Mouse (Mus musculus) cerebellum, adult 11-12 months (tissue): Measurements from ENCODE around the gene Msi2.

Experiments used
- DNase-seq: peaks from one replicate; pipeline ENCODE4 v3.0.0; 2022

The Msi2 gene

DNA sequence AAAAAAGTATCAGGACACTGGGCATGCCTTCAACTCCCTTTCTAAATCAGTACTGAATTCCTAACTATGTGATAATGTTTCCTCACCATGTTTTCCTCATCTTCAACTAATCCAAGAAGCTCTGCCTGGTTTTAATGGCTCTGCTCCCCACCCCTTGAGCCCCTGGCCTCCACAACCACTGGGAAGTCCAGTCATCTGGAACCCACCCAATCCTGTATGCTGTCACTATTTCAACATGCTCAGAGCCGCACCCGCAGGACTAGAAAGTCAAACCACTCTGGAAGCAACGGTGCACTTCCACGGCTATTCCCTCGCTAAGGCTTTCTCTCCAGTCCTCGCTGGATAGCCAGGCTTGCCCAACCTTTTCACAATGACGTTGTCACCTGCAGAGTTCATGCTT lies 106.2 kb downstream of the Msi2 start:
- no peak for DNase-seq

DNA sequence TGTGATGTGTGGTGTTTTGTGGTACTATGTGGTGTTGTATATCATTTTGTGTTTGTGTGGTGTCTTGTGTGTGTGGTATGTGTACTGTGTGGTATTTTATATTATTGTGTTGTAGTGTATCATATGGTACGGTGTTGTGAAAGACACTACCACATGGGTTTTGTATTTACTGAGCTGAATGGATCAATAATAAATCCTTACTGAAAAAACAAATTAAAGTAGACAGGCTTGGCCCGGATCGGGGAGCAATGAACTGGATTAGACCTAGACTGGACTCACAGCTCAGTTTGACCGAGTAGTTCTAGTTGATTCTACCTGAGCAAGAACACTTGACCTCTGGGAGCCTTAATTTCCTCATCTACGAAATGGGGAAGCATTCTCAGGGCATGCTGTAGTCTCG lies 107.5 kb downstream of the Msi2 start:
- no peak for DNase-seq

DNA sequence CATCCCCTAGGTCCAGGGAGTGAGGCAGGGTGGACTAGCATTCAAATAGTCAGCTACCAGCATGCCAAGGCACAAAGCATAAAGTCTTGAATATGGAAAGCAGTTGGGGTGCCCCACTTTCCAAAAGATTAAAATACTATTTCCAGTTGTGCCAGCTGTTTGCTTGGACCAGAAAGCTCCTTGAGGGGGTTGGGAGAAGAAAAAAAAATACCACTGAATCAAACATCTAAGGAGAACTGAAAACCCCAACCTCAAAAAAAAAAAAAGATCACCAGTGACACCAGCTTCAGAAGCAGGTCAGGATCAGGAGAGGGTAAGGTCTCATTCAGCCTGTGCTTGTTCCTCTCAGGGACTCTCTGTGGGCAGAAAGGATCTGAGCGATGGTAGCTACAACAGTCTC lies 108.2 kb downstream of the Msi2 start:
- no peak for DNase-seq

DNA sequence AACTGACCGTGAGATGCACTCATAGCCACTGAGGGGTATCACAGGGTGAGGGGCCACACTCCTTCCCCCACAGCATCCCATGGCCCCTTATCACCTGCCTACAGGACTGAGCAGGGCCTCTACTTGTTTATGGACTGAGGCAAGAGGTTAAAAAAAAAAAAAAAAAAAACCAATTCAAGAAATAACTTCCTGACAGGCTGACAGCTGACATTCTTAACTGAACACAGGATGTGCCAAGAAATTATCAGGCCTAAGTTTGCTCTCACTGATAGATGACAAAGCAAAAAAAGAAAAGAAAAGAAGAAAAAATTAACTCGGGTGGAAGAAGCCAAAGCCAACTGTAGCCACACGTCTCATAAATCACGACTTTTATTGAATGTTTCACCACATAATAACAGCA lies 109.7 kb downstream of the Msi2 start:
- no peak for DNase-seq

DNA sequence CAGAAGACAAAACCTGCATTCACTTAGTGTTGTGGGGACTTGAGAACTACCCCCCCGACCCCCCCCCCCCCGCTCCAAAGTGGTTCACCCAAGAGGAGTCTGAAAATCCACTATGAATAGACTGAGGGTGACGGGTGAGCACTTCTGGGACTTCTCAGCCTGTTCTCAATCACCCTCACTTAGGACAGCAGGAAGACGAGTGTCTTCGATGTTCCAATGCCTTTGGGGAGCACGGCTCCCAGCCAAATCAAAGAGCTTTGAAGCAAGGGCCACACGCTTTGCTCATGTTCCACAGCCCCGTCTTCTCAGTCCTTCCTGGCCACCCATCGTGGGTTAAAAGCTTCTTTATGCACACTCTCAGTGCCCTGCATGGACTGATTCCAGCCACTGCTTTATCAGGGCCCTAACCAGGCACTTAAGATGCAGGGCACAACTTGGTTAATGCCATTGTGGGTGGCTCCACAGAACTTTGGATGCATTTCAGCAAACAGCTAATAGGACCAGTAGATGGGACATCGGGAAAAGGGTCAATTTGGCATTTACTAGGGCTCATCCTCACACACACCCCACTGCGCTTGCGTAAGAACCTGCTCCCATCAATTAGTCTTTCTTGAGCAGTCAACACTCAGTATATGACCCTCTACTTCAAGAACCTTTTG lies 110.5 kb downstream of the Msi2 start:
- DNase-seq: peak; percentile 45

DNA sequence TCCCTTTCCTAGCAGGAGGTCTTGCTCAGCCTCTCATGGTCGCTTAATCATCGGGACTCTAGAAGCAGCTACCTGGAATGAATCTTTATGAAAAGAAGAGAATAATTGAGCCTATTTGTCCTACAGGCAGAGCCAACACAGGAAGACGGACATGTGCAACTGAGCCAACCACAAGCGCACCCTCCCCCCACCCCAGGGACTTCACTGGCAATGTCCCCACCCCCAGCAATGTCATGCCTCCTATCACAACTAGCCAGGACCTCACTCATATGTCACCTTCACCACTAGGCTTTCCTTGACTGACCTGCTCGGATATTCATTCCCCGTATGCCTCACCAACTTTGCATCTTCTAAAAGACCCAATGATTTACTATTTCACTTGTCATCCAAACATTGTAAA lies 112.5 kb downstream of the Msi2 start:
- no peak for DNase-seq

DNA sequence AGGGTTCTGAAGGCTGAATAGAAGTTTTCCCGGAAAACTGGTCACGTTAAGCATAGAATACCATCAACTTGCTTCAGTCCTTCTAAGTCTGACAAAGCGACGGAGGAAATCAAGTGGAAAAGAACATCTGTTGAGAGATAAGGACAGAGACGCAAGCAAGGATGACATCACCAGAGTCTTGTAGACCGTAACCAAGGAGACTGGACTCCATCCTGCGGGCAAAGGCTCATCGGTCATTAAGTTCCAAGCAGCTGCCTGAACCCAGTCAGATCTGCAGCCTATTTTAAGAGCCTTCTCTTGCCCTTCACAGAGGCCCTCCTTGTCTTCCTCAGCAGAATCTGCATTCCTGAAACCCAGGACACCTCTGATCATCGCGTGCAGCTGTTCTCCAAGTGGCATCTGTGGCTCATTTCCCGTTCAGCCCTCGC lies 113.2 kb downstream of the Msi2 start:
- DNase-seq: no peak

DNA sequence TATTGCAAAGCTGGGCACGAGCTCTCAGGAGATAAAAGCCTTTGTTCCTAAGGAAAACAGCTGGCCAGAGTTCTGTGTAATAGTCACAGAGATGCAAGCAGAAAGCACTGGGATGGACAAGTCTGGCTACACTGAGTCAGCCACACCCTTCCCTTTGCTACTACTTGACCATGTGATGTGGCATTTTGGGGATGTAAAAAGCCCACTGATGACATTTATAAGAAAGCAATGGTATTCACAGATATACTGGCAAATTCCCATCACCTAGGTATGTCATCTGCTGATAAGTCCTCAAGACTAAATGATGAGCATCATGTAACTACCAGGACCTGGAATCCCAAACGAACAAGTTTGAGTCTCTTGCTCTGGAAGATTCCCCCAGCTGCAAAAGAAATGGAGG lies 113.7 kb downstream of the Msi2 start:
- DNase-seq: no peak

DNA sequence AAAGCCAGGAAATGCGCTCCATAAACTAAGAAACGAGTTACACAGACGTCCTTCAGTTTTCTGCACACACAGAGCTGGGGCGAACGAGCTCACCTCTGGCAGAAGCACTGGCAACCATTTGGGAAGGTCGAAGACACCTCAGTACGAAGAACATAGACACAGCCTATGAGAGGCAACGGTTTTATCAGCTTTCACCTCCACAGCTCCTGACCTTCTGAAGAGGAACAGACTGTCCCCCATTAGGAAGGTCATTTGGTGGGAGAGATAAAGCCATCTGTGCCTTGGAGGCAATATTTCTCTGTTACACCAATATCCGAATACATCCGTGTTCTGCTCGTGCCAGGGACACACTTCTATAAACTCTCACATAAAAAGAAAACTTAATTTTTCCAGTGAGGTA lies 114.9 kb downstream of the Msi2 start:
- no peak for DNase-seq

DNA sequence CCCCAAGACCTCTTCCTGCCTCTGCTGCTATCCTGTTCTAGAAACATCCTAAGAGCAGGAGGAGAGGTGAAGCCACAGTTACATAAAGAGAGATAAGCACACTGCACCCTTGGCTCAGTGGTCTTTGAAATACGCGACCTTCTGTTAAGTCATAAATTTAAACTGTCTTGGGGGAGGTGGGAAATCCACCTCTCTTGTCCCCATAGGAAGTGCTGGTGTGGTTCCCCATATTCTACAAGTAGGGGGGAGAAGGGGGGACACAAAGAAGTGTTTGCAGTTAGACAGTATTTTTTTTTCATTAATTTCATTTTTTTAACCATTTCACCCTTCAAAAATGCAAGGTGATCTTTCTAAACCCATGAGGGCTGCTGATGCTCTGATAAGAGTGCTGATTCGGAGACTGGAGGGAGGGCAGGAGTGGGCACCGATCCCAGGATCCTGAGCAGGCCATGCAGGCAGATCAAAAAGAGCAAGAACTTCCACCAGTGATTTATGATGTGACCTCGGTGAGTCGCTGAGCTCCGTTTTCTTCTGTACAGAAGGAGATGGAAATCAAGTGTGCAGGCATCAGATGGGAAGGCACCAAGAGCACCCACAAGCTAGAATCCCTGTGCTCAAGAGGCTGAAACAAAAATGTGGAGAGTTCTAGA lies 115.7 kb downstream of the Msi2 start:
- DNase-seq: no peak

DNA sequence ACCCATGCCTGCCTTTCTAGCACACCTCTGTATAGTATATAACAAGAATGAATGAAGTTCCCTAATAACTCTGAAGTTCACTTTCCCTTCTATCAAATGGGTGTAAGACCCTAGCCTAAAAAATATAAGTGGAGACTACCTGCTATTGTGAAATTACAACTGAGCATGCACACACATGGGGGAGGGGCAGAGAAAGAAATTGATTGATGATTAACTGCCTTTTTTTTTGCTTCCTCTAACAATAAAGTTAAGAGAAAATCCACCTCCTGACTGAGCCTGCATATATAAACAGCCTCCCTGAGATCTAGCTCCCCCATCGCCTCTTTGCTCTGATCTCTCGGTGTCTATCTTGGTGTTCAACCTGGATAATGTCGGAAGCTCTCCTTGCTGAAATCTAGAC lies 118.1 kb downstream of the Msi2 start:
- DNase-seq: no peak

DNA sequence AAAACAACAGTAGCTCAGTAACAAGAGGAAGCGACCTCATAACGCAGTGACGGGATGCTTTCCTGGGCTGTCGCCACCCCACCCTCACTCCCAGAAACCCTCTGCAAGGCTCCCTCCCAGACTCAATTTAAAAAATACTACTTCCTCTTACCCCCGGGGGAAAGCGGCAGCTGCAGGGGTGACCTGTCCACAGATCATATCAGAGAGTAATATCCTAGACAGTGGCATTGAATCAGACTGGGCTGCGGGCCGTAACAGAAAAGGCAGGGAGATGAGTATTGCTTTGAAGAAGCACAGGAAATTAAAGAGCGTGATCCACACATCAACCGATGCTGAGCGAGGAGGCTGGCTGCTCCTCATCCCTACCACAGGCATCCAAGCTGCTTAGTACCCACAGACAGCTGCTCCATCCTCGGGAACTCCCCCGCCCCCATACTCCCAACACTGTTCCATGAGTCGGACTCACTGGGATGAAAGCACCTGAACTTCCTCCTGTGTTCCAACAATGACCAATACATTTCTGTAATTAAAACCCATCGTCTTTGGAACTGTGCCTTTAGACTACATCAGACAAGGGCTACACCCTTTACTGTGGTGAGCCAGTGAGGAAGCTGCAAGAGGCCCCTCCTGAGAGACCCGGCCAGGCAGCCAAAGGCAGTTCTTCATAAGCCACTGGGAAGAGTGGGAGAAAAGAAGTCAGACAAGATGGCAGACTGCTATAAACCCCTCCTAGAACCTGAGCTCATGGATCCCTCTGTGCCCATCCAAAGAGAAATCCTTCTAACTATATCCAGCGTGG lies 118.8 kb downstream of the Msi2 start:
- DNase-seq: peak; percentile 56

DNA sequence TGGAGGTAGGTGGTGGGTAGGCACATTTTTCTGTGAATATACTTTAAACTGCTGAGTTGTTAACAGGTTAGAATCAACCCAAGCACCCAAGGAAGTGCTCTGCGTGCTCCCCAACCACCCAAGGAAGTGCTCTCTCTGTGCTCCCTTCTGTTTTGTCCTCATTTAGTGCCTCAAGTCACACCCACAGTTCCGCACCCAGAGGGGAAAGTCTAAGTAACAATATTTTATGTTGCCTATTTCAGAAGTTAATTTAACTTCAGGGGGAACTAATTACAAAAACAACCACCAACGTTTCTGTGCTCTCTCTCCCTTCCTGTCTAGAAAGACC lies 119.5 kb downstream of the Msi2 start:
- no peak for DNase-seq

DNA sequence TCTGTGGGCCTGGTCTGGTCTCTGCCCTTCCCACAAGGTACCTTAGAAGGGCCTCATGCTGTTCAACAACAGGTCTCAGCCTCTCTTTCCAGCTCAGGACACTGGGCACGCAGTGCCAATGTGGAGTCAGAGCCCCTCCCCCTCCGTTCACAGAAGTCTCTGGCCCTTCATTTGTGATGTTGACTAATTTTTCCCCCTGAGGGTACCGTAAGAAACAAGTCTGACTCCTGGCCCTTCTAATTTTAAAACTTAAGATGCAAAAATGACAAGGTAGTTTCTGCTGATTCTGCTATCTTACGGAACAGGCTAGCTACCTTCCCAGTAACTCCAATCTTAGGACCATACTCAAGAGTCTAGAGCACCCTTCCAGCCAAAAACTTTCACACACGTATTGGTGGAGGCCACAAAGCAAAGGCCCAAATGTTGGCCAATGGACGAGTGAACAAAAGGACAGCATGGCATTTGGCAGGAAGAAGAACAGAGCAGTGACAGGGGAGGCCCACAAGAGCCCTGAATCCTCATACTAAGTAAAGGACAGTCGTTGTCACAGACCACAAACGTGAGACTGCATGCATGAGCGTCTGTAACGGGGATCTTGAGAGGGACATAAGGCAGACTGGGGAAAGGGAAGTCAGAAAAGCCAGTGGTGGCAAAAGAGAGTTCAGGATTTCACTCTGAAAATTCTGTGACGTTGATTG lies 120.0 kb downstream of the Msi2 start:
- no peak for DNase-seq

DNA sequence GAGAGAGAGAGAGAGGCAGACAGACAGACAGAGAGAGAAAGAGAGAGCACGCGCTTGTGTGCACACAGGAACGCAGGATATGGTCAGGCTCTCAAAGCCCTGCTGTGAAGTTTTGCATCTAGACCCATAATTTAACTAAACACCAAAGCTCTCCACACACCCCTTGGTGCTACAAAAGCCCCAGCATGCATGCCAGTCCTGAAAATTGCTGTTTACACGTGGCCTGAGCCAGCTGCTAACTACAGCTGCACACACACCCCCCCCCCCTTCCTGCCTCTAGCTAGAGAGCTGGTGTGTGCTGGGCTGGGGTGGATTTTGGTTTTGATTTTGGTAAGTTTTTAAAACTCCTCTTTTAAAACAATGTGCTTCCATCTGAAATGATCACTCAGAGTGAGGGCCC lies 122.7 kb downstream of the Msi2 start:
- no peak for DNase-seq

DNA sequence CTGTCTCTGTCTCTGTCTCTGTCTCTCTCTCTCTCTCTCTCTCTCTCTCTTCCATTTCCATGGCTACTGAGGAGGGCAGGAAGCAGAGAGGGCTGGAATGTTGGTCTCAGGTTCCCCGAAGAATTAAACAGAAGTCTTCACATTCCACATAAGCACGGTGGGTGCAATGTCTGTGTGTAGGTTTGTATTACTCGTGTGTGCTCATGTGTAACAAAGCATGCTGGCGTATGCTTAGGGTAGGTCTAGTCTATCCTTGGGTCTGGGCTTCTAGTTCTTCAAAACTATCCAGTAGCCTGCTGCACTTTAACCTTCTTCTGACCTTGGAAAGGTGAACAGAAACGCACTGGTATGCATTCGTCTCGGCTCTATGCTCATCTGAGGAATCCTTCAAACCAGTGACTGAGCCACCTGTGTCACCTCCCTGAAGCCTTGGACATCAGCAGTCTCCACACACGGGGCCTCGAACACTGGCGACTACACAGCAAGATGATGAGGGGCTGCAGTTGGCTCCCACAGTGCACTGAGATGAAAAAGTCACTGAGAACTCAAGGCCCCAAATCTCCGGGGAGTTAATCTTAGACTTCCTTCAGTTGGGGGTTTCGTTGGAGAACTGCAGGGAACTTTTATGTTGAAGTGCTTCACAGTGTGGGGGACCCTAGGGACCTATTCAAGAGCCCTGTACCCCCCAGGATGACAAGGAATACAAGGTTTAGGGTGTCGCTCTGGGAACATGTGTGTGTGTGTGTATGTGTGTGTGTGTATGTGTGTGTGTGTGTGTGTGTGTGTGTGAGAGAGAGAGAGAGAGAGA lies 123.3 kb downstream of the Msi2 start:
- no peak for DNase-seq

DNA sequence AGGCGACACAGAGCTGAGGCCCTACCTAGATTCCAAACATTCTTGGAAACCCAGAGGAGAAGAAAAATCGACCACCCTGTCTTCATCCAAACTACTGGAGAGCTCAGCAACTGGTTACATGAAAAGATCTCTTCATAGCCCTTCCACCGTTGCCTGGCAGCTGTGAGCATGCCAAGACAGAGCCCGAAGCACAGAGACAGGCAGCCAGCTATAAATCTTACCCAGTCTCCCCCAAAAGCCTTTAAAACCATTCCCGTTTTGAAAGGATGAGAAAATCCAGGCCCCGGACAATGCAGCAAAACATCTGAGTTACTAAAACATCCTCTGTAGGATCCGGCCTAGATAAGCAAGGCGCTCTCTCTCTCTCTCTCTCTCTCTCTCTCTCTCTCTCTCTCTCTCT lies 124.3 kb downstream of the Msi2 start:
- no peak for DNase-seq

DNA sequence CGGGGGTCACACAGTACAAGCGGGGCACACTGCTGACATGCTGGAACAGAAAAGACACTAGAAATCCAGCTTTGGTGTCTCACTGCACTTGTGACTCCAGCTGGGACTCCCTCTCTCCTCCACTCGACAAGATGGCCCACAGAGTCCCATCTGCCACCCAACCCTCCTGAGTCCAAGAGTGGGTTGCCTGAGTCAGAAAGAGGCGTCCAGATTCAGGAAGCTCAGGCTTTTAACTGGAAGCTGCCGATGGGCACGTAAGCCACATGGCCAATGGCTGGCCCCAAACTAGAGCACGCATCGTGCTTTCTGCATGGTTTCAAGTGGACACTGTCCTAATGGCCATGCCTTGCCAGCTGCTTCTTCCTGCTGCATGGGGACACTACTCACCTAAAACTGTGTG lies 126.2 kb downstream of the Msi2 start:
- DNase-seq: peak; percentile 74

DNA sequence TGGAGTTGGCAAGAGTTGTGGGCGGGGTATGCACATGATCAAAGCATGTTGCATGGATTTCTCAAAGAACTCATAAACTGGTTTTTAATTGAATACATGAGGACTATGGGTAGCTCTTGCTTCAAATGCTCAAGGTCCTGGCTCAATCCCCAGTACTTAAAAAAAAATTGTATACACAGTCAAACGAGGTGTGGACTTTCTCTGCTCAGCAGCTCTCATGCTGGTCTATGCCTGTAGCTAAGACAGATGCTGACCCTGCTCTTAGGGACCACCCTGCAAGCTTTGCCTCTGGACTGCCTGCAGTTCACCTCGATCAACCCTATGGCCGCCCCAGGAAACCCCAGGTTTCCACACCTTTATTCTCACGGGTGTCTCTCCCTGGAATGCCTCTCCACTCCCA lies 127.7 kb downstream of the Msi2 start:
- no peak for DNase-seq

DNA sequence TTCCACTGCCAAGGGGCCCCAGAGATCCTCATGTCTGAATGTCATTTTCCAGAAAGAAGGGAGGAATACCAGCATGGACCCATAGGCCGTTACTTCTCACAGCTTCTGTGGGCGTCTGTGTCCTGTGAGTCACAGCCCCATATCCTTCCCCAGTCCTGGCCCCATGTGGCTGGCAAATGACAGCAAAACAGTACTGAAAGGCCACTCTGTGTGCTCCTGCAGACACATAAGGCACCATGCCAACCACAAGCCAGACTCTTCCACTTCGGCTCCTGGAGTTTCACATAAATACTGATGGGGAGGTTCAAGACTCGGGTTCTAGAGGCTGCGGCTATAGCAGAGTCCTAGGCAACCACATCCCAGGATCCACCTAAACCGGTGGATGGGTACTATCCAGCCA lies 128.7 kb downstream of the Msi2 start:
- peak; percentile 58 for DNase-seq

DNA sequence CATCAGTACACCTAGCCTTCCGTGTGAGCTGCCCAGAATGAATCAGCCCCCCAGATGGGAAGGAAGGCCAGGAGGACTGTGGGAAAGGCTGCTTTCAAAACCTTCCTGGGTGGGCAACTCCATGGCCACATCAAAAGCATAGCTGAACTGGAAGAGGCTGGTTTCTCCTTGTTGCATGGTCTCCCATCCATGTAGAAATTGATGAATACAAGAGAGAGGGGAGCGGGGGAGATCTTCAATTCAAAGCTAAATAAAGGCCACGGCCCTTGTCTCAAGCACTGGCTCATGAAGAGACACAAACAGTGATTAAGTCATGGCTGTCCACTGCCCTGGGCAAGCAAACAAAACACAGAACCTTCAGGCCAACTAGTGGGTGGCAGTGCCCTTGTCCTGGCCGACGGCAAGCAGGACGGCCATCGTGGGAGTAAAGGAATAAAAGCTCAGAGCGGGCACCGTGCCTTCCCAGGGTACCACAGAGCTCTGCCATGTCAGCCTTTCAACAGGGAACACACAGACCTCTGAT lies 129.6 kb downstream of the Msi2 start:
- no peak for DNase-seq

DNA sequence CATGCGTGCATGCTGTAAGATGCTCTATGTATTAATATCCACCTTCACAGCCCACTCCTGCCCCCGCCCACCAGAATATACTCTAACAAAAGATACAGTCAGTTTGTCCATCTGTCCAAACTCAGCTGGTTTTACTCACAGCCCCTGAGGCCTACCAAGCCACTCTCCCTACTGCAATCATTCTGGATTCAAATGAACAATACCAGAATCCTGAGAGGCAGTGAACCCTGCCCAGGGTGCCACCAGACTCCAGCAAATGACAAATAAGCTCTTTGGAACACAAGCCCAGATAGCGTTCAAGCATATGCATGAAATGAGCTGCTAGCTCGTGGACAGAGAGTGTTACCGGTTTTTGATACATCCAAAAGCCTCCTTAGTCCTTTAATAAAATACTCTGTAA lies 130.6 kb downstream of the Msi2 start:
- no peak for DNase-seq

DNA sequence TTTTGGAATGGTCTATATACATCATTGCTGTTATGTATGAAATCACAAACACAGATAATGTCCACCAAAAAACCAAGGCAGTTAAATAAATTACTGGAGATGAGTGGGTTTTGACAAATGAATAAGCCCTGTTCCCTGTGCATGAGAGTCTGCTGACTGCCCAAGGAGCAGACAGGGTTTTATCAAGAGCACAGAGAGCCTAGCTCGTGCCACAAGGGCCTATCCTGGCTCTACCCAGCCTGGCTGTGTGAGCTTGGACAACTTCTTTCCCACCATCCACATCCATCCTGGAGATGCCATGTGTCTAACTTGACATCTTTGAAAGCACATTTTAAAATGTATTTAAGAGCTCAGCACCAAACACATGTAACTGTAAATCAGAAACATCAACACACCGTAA lies 132.4 kb downstream of the Msi2 start:
- no peak for DNase-seq
